Mouse (Mus musculus) embryonic facial prominence, embryonic 13.5 days (tissue): ENCODE measurements at regions not wholly inside any gene's neighbourhood (a gene's known extent, or its start where the extent isn't known, plus 50 kb on each side); places are given as distances from the start of the nearest gene placed in this dataset.

Experiments used
- ATAC-seq: fragments of 200-750 bp; cut with Nextera tagmentation; 2 replicates; pipeline ENCODE4 v1.8.0; 2017; ENCODE audit warnings: low read depth; ENCODE audit not compliant: insufficient number of reproducible peaks, insufficient read depth, low FRiP score, low TSS enrichment
- H3K27ac ChIP-seq: fragments of 300-500 bp; sonication (generic); 2 replicates; pipeline ENCODE4 v1.5.1; 2015; ENCODE audit warnings: moderate library complexity, mild to moderate bottlenecking, inconsistent platforms
- H3K27me3 ChIP-seq: fragments of 300-500 bp; sonication (generic); 2 replicates; pipeline ENCODE4 v1.6.1; 2015; ENCODE audit warnings: mild to moderate bottlenecking, inconsistent platforms
- H3K36me3 ChIP-seq: fragments of 300-500 bp; sonication (generic); 2 replicates; pipeline ENCODE4 v1.6.1; 2015; ENCODE audit warnings: mild to moderate bottlenecking, inconsistent platforms
- H3K4me1 ChIP-seq: fragments of 300-500 bp; sonication (generic); 2 replicates; pipeline ENCODE4 v1.6.1; 2015; ENCODE audit warnings: inconsistent platforms
- H3K4me2 ChIP-seq: fragments of 300-500 bp; sonication (generic); 2 replicates; pipeline ENCODE4 v1.6.1; 2015; ENCODE audit warnings: moderate library complexity, mild to moderate bottlenecking, inconsistent platforms
- H3K4me3 ChIP-seq: fragments of 300-500 bp; sonication (generic); 2 replicates; pipeline ENCODE4 v1.5.1; 2015; ENCODE audit warnings: mild to moderate bottlenecking, inconsistent platforms
- H3K9ac ChIP-seq: fragments of 300-500 bp; sonication (generic); 2 replicates; pipeline ENCODE4 v1.6.1; 2015; ENCODE audit warnings: mild to moderate bottlenecking, inconsistent platforms
- H3K9me3 ChIP-seq: fragments of 300-500 bp; sonication (generic); 2 replicates; pipeline ENCODE4 v1.6.1; 2016; ENCODE audit warnings: inconsistent platforms
- WGBS: fragments of 180-500 bp; shearing (Covaris S2); methylation state at CpG from one replicate; pipeline ENCODE4 v1.1.7; 2015; ENCODE audit warnings: mixed read lengths; 5-methylcytosine and 5-hydroxymethylcytosine counted together

DNA sequence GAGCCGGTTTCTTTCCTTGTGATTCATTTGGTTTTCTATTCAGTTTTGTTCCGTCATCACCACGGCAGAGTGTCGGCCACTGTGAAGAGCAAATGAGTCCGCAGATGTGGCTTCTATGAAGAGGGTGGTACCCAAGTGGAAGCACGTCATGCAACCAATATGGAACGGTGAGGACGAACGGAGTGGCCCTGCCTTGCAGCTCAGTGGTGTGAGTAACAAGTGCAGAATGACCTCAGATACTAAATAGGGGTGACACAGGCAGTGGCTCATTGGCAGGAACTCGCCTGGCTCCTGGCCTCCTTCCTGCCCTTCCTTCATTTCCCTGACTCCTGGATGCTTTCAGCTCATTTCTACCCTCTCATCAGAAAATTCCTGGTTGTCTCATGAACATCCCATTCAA lies 60.6 kb upstream of the Podxl start:
- Histone ChIP-seq H3K27ac (no peak overlapping the region), H3K9me3 (no peaks in the 10 kb centered on the region), H3K9ac (no peak overlapping the region), H3K27me3 (no peaks in the 10 kb centered on the region), H3K4me2 (no peak overlapping the region), H3K4me1 (no peaks in the 10 kb centered on the region), H3K36me3 (no peaks in the 10 kb centered on the region), H3K4me3 (no peak overlapping the region)
- no peak for ATAC-seq
- WGBS = 83% methylated on average over 10 of the region's 10 CpGs

DNA sequence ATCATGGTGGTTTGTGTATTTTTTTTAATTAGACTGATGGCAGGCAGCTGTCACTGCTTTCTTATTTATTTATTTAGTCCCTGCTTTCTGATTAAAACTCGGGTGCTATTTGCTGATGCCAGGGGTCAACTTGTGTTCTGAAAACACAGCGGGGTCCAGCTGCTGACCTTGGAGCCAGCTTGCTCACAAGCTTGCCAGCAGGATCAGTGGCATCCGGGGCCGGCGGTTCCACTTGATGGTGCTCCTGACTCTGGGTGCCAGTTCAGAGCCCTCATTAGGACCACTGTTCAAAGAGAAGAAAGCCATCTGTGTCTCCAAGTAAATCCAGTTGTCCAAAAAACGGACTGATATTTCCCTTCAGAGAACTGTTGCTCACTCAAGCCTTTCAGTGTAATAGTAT lies 57.2 kb upstream of the Podxl start:
- H3K4me3 ChIP-seq = no peak overlapping the region
- no peaks in the 10 kb centered on the region for H3K4me1 ChIP-seq
- no peak overlapping the region for H3K4me2 ChIP-seq
- no peaks in the 10 kb centered on the region for H3K9me3 ChIP-seq
- 71% methylated on average over 6 of the region's 6 CpGs for WGBS
- no peaks in the 10 kb centered on the region for H3K36me3 ChIP-seq
- no peaks in the 10 kb centered on the region for H3K27me3 ChIP-seq
- H3K27ac ChIP-seq = no peak overlapping the region
- no peak for ATAC-seq
- H3K9ac ChIP-seq = no peak overlapping the region

DNA sequence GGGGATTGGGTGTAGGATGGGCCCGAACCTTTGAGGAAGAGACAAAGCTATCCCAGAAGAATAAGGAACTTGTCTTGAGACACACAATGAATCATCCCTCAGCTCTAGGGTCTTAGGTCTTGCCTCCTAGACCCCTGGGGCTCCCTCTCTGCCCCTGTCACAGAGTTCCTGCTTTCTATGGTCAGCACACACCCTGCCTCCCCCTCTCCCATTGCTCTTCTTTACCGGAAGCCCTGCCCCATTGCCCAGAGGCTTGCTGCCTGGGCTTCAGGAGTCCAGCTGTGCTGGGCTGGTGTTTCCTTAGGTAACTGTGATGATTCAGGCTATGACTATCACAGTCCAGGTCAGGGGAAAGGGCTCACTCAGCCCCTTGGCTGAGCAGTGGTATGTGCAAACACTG lies 55.1 kb upstream of the Podxl start:
- no peak for ATAC-seq
- no peak overlapping the region for H3K4me2 ChIP-seq
- no peaks in the 10 kb centered on the region for H3K9me3 ChIP-seq
- no peak overlapping the region for H3K4me3 ChIP-seq
- no peaks in the 10 kb centered on the region for H3K4me1 ChIP-seq
- H3K36me3 ChIP-seq = no peaks in the 10 kb centered on the region
- H3K27ac ChIP-seq = no peak overlapping the region
- H3K9ac ChIP-seq = no peak overlapping the region
- WGBS = 60% methylated on average over 2 of the region's 2 CpGs
- no peaks in the 10 kb centered on the region for H3K27me3 ChIP-seq

DNA sequence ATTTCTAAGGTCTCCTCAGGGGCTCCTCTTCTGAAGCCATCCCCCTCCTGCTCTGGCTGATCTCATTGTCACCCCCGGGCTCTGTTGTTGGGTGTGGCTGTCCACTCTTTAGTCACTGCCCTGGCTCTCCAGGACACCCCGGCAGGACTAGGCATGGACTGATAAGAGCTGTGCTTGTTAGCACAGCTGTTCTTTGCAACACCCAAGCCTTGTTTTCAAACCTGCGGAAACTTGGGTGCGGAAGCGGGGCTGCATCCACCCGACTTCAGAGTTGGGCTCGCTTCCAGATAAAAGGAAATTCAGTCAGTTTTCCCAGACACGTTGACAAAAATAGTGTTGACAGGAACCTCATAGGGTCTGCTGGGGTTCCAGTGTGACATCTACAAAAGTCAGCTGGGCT lies 53.6 kb upstream of the Podxl start:
- Histone ChIP-seq H3K4me3 (no peak overlapping the region), H3K9ac (no peak overlapping the region), H3K36me3 (no peaks in the 10 kb centered on the region), H3K27me3 (no peaks in the 10 kb centered on the region), H3K27ac (no peak overlapping the region), H3K4me1 (no peaks in the 10 kb centered on the region), H3K4me2 (no peak overlapping the region), H3K9me3 (no peaks in the 10 kb centered on the region)
- 81% methylated on average over 8 of the region's 8 CpGs for WGBS
- ATAC-seq = no peak

DNA sequence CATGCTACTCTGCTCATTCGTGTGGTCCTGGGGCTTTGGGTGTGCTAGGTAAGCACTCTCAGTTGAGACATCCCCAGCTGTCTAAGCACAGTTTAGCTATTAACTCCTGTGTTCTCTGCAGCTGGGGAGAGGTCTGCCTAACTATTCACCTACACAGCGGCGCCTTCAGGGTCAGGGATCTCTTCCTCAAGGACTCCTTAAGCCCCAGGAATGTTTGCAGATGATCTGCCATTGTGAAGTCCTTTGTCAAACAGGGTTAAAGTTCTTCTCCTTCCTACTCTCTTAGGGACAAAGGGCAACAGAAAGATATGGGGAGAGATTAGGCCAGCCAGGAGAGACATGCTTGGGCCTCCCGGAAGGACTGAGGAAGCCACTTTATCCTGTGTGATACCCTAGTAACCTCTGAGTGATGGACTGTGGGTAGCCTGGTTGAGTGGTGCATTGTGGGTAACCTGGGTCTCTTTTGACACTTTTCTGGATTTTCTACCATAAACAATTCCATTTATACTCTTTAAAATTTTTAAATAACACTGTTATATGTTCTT lies 51.7 kb upstream of the Podxl start:
- no peak overlapping the region for H3K27ac ChIP-seq
- no peak overlapping the region for H3K4me3 ChIP-seq
- no peaks in the 10 kb centered on the region for H3K4me1 ChIP-seq
- WGBS = 86% methylated on average over 4 of the region's 4 CpGs
- H3K9ac ChIP-seq = no peak overlapping the region
- no peaks in the 10 kb centered on the region for H3K27me3 ChIP-seq
- no peaks in the 10 kb centered on the region for H3K9me3 ChIP-seq
- H3K4me2 ChIP-seq = no peak overlapping the region
- no peak for ATAC-seq
- H3K36me3 ChIP-seq = no peaks in the 10 kb centered on the region

DNA sequence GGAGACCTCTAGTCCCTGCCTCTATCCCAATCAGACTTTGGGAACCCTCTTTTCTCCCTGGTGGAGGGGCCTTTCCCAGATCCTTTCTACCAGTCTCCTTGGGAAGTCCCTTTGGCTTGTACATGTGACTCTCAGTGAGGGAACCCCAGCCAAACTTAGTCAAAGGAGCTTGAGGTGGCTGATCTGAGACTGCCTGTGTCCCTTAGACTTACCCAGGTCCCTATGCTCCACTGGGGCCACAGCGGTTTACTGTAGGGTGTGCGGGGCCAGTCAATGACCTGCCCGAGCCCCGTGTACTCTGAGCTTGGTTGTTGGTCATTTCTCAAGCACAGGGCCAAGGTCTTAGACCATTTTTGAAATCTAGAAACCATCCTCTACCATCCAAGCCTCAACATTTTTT lies 50.8 kb upstream of the Podxl start:
- Histone ChIP-seq H3K27me3 (no peaks in the 10 kb centered on the region), H3K4me1 (no peaks in the 10 kb centered on the region), H3K4me3 (no peak overlapping the region), H3K9me3 (no peaks in the 10 kb centered on the region), H3K9ac (no peak overlapping the region), H3K27ac (no peak overlapping the region), H3K36me3 (no peaks in the 10 kb centered on the region), H3K4me2 (no peak overlapping the region)
- ATAC-seq = no peak
- 92% methylated on average over 4 of the region's 4 CpGs for WGBS

DNA sequence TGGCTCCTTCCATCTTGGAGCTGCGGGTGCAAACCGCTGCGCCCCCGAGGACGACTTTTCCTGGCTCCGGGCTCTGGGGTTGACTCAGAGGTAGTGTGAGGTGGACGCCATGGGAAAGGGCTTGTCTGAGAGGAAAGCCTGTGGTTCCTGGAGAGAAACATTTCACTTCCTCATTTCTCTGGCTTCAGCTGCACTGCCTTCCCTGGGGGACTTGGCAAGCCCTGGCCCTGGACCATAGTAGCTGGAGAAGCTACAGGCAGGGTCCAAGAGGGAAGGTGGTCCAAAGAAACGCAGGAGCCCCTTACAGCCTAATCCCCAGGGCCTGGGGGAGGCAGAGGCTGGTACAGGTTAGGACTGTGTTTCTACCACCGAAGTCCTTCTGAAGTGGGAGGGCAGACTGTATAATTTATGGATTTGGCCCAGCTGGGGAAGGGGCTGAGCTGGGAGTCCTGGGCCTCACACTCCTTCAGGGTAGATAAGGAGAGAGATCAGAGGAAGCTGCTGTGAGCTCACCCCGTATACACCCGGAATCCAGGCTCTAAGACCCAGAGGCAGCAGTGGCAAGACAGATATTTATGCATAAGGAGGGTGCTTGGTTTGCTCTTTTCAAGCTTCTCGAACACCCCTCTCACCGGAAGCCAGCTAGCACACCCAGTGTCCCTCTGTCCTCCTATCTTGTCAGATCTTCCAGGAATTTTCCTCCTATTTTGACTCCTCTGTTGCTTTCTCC lies 50.0 kb upstream of the Podxl start:
- no peaks in the 10 kb centered on the region for H3K4me1 ChIP-seq
- ATAC-seq = no peak
- no peaks in the 10 kb centered on the region for H3K9me3 ChIP-seq
- no peak overlapping the region for H3K4me3 ChIP-seq
- no peak overlapping the region for H3K27ac ChIP-seq
- H3K27me3 ChIP-seq = no peaks in the 10 kb centered on the region
- no peak overlapping the region for H3K9ac ChIP-seq
- H3K4me2 ChIP-seq = no peak overlapping the region
- 66% methylated on average over 13 of the region's 13 CpGs for WGBS
- no peaks in the 10 kb centered on the region for H3K36me3 ChIP-seq
